Mouse (Mus musculus) CH12.LX (cell line): ENCODE results near the gene Nectin2. TPM values are rescaled to one million over a fixed set of nuclear protein-coding genes. Genes with fewer than 3 reads are reported as not detected.

ENCODE experiments used
- DNase-seq: peaks from one replicate; pipeline ENCODE4 v3.0.0-alpha.2; 2013; ENCODE audit errors: extremely low read depth
- H3K27ac ChIP-seq: 2 replicates; pipeline ENCODE4 v1.5.1; 2012; ENCODE audit warnings: low read depth, mild to moderate bottlenecking, control low read depth, moderate library complexity; ENCODE audit not compliant: insufficient read depth
- H3K27me3 ChIP-seq: replicated peaks from 2 replicates; pipeline ENCODE3; 2012; ENCODE audit warnings: inconsistent platforms
- H3K36me3 ChIP-seq, 2 experiments: replicated peaks in 1 of 2; 2 replicates each; pipeline versions ENCODE3 to v1.6.1; 2012; ENCODE audit warnings: inconsistent platforms in 1 of 2, low read length in 1 of 2, mild to moderate bottlenecking in 1 of 2, mixed read lengths in 1 of 2, moderate library complexity in 1 of 2; ENCODE audit not compliant: control insufficient read depth in 1 of 2, insufficient read depth in 1 of 2
- H3K4me1 ChIP-seq, 2 experiments: 2 replicates each; pipeline ENCODE4 v1.6.1; 2012; ENCODE audit warnings: inconsistent platforms in 1 of 2, moderate library complexity in 1 of 2; ENCODE audit not compliant: insufficient read depth in 2 of 2, control insufficient read depth in 1 of 2
- H3K4me2 ChIP-seq: 2 replicates; pipeline ENCODE4 v1.6.1; 2012; ENCODE audit warnings: low read depth, mild to moderate bottlenecking, control low read depth; ENCODE audit not compliant: poor library complexity, insufficient read depth, severe bottlenecking
- H3K4me3 ChIP-seq, 3 experiments: fragments of 150-350 bp in 1 of 3; sonication (generic) in 1 of 3; replicated peaks in 1 of 3; 2 replicates each; pipeline versions ENCODE3 to v1.5.1; 2011 to 2012; ENCODE audit warnings: low read depth in 2 of 3, low read length in 2 of 3, mild to moderate bottlenecking in 2 of 3, moderate library complexity in 2 of 3, control low read depth in 1 of 3, improper control_type of control experiment in 1 of 3, inconsistent platforms in 1 of 3, mixed read lengths in 1 of 3; ENCODE audit not compliant: poor library complexity in 1 of 3
- H3K79me2 ChIP-seq: replicated peaks from 2 replicates; pipeline ENCODE4 v1.6.1; 2012; ENCODE audit warnings: mild to moderate bottlenecking, moderate library complexity; ENCODE audit not compliant: control insufficient read depth, poor library complexity, insufficient read depth, severe bottlenecking; ENCODE audit errors: extremely low read depth
- H3K9ac ChIP-seq: 2 replicates; pipeline ENCODE4 v1.6.1; 2012; ENCODE audit warnings: low read depth, mild to moderate bottlenecking, control low read depth, moderate library complexity; ENCODE audit not compliant: insufficient read depth
- H3K9me3 ChIP-seq: replicated peaks from 2 replicates; pipeline ENCODE3; 2012; ENCODE audit warnings: low read length, inconsistent platforms, mixed read lengths
- BHLHE40 ChIP-seq: IDR thresholded peaks from 2 replicates; pipeline ENCODE4 v1.6.1; 2011; ENCODE audit warnings: mild to moderate bottlenecking, low read depth, low read length, improper control_type of control experiment
- CHD1 ChIP-seq: IDR thresholded peaks from 2 replicates; pipeline ENCODE4 v1.6.1; 2012; ENCODE audit warnings: low read depth, low read length, improper control_type of control experiment, inconsistent platforms
- CTCF ChIP-seq, 2 experiments: IDR thresholded peaks in 1 of 2; conservative IDR thresholded peaks in 1 of 2; 2 replicates each; pipeline ENCODE4 v1.5.1; 2011 to 2012; ENCODE audit warnings: low read depth in 2 of 2, low read length in 2 of 2, improper control_type of control experiment in 1 of 2, inconsistent platforms in 1 of 2, mild to moderate bottlenecking in 1 of 2, moderate library complexity in 1 of 2
- EP300 ChIP-seq: IDR thresholded peaks from 2 replicates; pipeline ENCODE4 v1.6.1; 2011; ENCODE audit warnings: low read length, improper control_type of control experiment
- GABPA ChIP-seq: IDR thresholded peaks from 2 replicates; pipeline ENCODE4 v1.6.1; 2012; ENCODE audit warnings: low read depth, low read length, improper control_type of control experiment, inconsistent platforms; ENCODE audit not compliant: insufficient replicate concordance
- HCFC1 ChIP-seq: IDR thresholded peaks from 2 replicates; pipeline ENCODE4 v1.6.1; 2012; ENCODE audit warnings: low read depth, mild to moderate bottlenecking, inconsistent platforms, low read length, improper control_type of control experiment
- IRF4 ChIP-seq: IDR thresholded peaks from 2 replicates; pipeline ENCODE4 v1.6.1; 2014; ENCODE audit warnings: low read depth, mild to moderate bottlenecking, inconsistent platforms, low read length, improper control_type of control experiment
- JUND ChIP-seq: conservative IDR thresholded peaks from 2 replicates; pipeline ENCODE4 v1.6.1; 2011; ENCODE audit warnings: low read depth, low read length, improper control_type of control experiment
- MAFK ChIP-seq: IDR thresholded peaks from 2 replicates; pipeline ENCODE4 v1.6.1; 2011; ENCODE audit warnings: low read length, improper control_type of control experiment; ENCODE audit not compliant: insufficient replicate concordance
- MAX ChIP-seq: IDR thresholded peaks from 2 replicates; pipeline ENCODE4 v1.6.1; 2011; ENCODE audit warnings: low read length, improper control_type of control experiment
- MXI1 ChIP-seq: IDR thresholded peaks from 2 replicates; pipeline ENCODE4 v1.6.1; 2011; ENCODE audit warnings: mild to moderate bottlenecking, low read depth, low read length, improper control_type of control experiment
- PAX5 ChIP-seq: IDR thresholded peaks from 2 replicates; pipeline ENCODE4 v1.6.1; 2012; ENCODE audit warnings: low read length, inconsistent platforms, mixed read lengths
- POLR2A ChIP-seq: IDR thresholded peaks from 2 replicates; pipeline ENCODE4 v1.6.1; 2011; ENCODE audit warnings: low read depth, mild to moderate bottlenecking, improper control_type of control experiment, low read length
- POLR2AphosphoS2 ChIP-seq: IDR thresholded peaks from 2 replicates; pipeline ENCODE4 v1.6.1; 2011; ENCODE audit warnings: low read depth, low read length, improper control_type of control experiment
- RAD21 ChIP-seq: IDR thresholded peaks from 2 replicates; pipeline ENCODE4 v1.6.1; 2011; ENCODE audit warnings: low read depth, mild to moderate bottlenecking, low read length, improper control_type of control experiment, moderate library complexity
- UBTF ChIP-seq: IDR thresholded peaks from 2 replicates; pipeline ENCODE4 v1.6.1; 2012; ENCODE audit warnings: low read depth, mild to moderate bottlenecking, inconsistent platforms, low read length, improper control_type of control experiment, moderate library complexity
- USF1 ChIP-seq: IDR thresholded peaks from 2 replicates; pipeline ENCODE4 v1.6.1; 2014; ENCODE audit warnings: low read depth, mild to moderate bottlenecking, inconsistent platforms, low read length, improper control_type of control experiment
- ZC3H11A ChIP-seq: IDR thresholded peaks from 2 replicates; pipeline ENCODE4 v1.6.1; 2012; ENCODE audit warnings: low read depth, mild to moderate bottlenecking, inconsistent platforms, low read length, improper control_type of control experiment
- ZKSCAN1 ChIP-seq: IDR thresholded peaks from 2 replicates; pipeline ENCODE4 v1.6.1; 2012; ENCODE audit warnings: low read depth, inconsistent platforms, low read length, improper control_type of control experiment, borderline replicate concordance
- ZMIZ1 ChIP-seq: IDR thresholded peaks from 2 replicates; pipeline ENCODE4 v1.6.1; 2012; ENCODE audit warnings: low read depth, mild to moderate bottlenecking, inconsistent platforms, low read length, improper control_type of control experiment
- dilution Hi-C: fragments of 300-500 bp; cut with MboI; formaldehyde crosslinking; loops from 2 replicates; pipeline ENCODE4 v1.14.3; 2020; ENCODE audit warnings: low sequenced_read_pairs; ENCODE audit not compliant: extremely low pct_unique_long_range_greater_than_20kb, extremely low pct_ligation_motif_present
- in situ Hi-C: fragments of 300-500 bp; cut with MboI; formaldehyde crosslinking; loops from 3 replicates; pipeline ENCODE4 v1.14.3; 2019; ENCODE audit warnings: low sequenced_read_pairs, low pct_ligation_motif_present, low pct_unique_long_range_greater_than_20kb, mixed read lengths
- polyA plus RNA-seq: library from polyadenylated mRNA; unstranded; fragments of >175 nt; gene quantifications from 2 replicates; pipeline ENCODE4 v1.2.1, GENCODE M21; 2012; ENCODE audit warnings: low read depth; ENCODE audit not compliant: insufficient read length
- total RNA-seq, 2 experiments: library from RNA; depleted of rRNA; stranded (reverse); fragments of 300-350 nt in 1 of 2; fragments of >200 nt in 1 of 2; gene quantifications; 2 replicates each; pipeline ENCODE4 v1.2.3; 2012 to 2014

Nectin2 gene
- total and polyA plus RNA-seq, 3 experiments = 3.0 to 14.1 (median 6.3) TPM

DNA sequence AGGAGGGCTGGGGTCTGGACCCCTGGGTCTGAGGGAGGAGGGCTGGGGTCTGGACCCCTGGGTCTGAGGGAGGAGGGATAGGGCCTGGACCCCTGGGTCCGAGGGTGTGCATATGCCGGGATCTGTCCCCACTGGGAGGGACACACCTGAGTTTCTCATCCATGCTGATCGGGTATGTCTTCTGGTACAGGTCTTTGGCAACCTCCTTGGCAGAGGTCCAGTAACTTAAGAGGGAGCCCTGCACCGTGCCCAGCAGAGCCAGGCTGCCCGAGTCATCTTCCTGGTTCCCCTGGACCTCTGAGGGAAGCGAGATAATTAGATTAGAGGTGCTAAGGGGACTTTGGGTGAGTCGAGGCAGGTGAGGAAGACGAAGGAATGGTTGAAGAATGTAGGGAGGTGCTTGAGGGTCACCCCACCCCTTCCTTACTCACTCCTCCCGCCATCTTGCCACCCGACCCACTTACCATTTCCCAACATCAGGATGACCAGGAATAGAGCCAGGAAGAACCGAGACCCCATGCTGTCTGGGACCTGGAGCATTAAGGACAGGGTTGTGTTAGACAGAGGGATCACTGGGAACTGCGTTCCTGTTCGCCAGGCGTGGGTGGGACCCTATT is 77.1 kb downstream of the Nectin2 start:
- dilution Hi-C loops = no loop called here
- Histone ChIP-seq H3K79me2 (no peaks in the 10 kb centered on the region), H3K9ac (no peak overlapping the region), H3K27ac (no peak overlapping the region), H3K4me2 (no peak overlapping the region), H3K4me1 (peaks cover 0 to 11% of the 10 kb centered on the region in 2 experiments; a peak in 2 of 4 replicates), H3K36me3 (no peaks in the 10 kb centered on the region)
- DNase-seq = no peak
- TF ChIP-seq MAFK = no peak
- TF ChIP-seq USF1 = no peak
- no peak for TF ChIP-seq ZMIZ1
- no peak for TF ChIP-seq UBTF
- TF ChIP-seq MXI1 = no peak
- TF ChIP-seq BHLHE40 = no peak
- TF ChIP-seq IRF4 = no peak
- TF ChIP-seq MAX = no peak
- TF ChIP-seq RAD21 = no peak
- TF ChIP-seq, all 38 proteins: peak for 0
- in situ Hi-C loops = no loop called here
- Histone ChIP-seq H3K4me3 (no peak overlapping the region), H3K9me3 (no peaks in the 10 kb centered on the region), H3K27me3 (peaks cover 6% of the 10 kb centered on the region)

DNA sequence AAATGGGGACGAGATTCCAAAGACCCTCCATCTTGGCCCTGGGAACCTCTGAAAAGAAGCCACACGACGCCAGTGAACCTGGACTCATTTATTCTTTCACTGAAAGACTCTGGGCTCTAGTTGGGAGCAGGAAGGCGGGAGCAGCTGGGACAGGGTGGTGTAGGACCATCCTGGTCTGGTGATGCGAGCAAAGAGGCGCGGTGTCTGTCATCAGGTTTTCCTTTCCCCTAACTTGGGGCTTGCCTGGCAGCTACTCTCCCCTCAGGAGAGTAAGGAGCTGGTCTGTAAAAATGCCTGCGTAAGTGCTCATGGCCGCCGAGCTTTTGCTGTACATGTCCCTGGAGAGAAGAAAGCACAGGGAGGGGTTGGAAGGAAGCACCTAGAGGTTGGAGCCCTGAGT is 78.8 kb downstream of the Nectin2 start:
- Histone ChIP-seq H3K27ac (no peak overlapping the region), H3K36me3 (no peaks in the 10 kb centered on the region), H3K4me1 (peaks cover 7 to 21% of the 10 kb centered on the region in 2 experiments; a peak in 3 of 4 replicates), H3K4me3 (no peak overlapping the region), H3K4me2 (no peak overlapping the region), H3K79me2 (no peaks in the 10 kb centered on the region), H3K27me3 (peaks cover 6% of the 10 kb centered on the region), H3K9ac (no peak overlapping the region), H3K9me3 (no peaks in the 10 kb centered on the region)
- dilution Hi-C loops (no loop called here), in situ Hi-C loops (no loop called here)
- TF ChIP-seq POLR2AphosphoS2 = no peak
- TF ChIP-seq MAFK = no peak
- TF ChIP-seq ZKSCAN1 = no peak
- no peak for TF ChIP-seq HCFC1
- no peak for TF ChIP-seq PAX5
- TF ChIP-seq CHD1 = no peak
- TF ChIP-seq POLR2A = no peak
- TF ChIP-seq EP300 = no peak
- TF ChIP-seq GABPA = no peak
- no peak for TF ChIP-seq ZC3H11A
- no peak for TF ChIP-seq CTCF (conservative IDR thresholded peaks at IDR 0.05 in 1 of 2, IDR thresholded peaks at IDR 0.05 in 1 of 2; ENCODE audit: low read depth in 2 of 2, low read length in 2 of 2)
- TF ChIP-seq UBTF = no peak
- no peak for TF ChIP-seq JUND
- DNase-seq = no peak
